Mouse (Mus musculus): Measurements from ENCODE around the gene Lgi1. TPM values are rescaled to one million over a fixed set of nuclear protein-coding genes. Genes with fewer than 3 reads are reported as not detected.

Gene Lgi1
- polyA plus RNA-seq, 1 experiment from 2014 or later: 10.0 TPM

DNA sequence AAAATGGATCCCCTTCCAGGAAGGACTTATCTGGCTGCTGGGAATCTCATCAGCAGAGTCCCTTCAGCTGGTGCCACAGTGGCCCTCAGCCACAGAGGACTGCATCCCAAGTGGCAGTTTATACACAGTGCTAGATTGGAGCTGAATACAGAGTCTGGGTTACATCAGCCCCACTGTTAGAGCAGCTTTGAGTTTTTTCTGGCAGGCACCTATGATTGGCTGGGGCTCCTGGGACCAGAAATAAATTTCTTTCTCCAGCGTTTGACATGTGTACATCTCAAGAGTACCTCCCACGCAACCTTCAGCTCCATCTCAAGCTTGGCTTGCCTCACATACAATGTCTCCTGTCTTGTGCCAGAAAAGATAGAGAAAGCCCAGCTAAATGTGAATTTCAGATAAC lies 67.9 kb downstream of the Lgi1 start:
- no peak overlapping the region for H3K27ac ChIP-seq
- no peak overlapping the region for H3K4me3 ChIP-seq (replicated peaks)
- H3K4me2 ChIP-seq (replicated peaks): no peak overlapping the region
- H3K36me3 ChIP-seq: no peaks in the 10 kb centered on the region
- H3K9me3 ChIP-seq: no peaks in the 10 kb centered on the region
- no peak for ATAC-seq
- no peak overlapping the region for H3K9ac ChIP-seq (replicated peaks)
- 81% methylated on average over 2 of the region's 2 CpGs for WGBS
- no peaks in the 10 kb centered on the region for H3K27me3 ChIP-seq
- no peaks in the 10 kb centered on the region for H3K4me1 ChIP-seq (replicated peaks)

DNA sequence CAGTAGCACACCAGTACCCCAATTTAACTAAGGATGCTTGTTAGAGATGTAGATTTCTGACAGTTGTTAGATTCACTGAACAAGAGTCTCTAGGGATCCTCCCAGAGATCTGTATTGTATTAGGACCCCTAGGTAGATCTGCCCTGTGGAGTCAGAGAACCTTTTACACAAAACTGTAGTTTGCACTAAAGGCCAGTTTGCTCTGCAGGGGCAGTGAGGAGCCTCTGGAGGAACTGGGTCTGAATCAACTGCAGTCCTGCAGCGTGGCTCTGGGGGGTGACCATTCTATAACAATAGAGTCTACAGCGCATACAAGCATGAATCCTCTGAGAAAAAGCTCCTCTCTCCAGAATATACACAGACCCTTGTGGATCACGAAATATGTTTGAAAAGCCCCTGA lies 68.5 kb downstream of the Lgi1 start:
- Histone ChIP-seq H3K4me2 (replicated peaks) (no peak overlapping the region), H3K36me3 (no peaks in the 10 kb centered on the region), H3K27me3 (no peaks in the 10 kb centered on the region), H3K9ac (replicated peaks) (no peak overlapping the region), H3K27ac (no peak overlapping the region), H3K9me3 (no peaks in the 10 kb centered on the region), H3K4me1 (replicated peaks) (no peaks in the 10 kb centered on the region), H3K4me3 (replicated peaks) (no peak overlapping the region)
- ATAC-seq: no peak
- 54% methylated on average over 3 of the region's 3 CpGs for WGBS

GRCm38 (mm10) chr19:38336553-38336952 lies 72.2 kb downstream of the Lgi1 start:
- no peak for ATAC-seq
- Histone ChIP-seq H3K27ac (no peak overlapping the region), H3K4me2 (replicated peaks) (no peak overlapping the region), H3K4me1 (replicated peaks) (no peaks in the 10 kb centered on the region), H3K36me3 (no peaks in the 10 kb centered on the region), H3K9ac (replicated peaks) (no peak overlapping the region), H3K4me3 (replicated peaks) (no peak overlapping the region), H3K9me3 (no peaks in the 10 kb centered on the region), H3K27me3 (no peaks in the 10 kb centered on the region)
- 88% methylated on average over 3 of the region's 3 CpGs for WGBS

GRCm38 (mm10) chr19:38337332-38337731 lies 73.0 kb downstream of the Lgi1 start:
- no peaks in the 10 kb centered on the region for H3K27me3 ChIP-seq
- no peaks in the 10 kb centered on the region for H3K9me3 ChIP-seq
- H3K4me3 ChIP-seq (replicated peaks): no peak overlapping the region
- 91% methylated on average over 3 of the region's 3 CpGs for WGBS
- no peak overlapping the region for H3K27ac ChIP-seq
- H3K36me3 ChIP-seq: no peaks in the 10 kb centered on the region
- no peak overlapping the region for H3K4me2 ChIP-seq (replicated peaks)
- ATAC-seq: no peak
- H3K4me1 ChIP-seq (replicated peaks): no peaks in the 10 kb centered on the region
- no peak overlapping the region for H3K9ac ChIP-seq (replicated peaks)

GRCm38 (mm10) chr19:38339734-38340133 lies 75.4 kb downstream of the Lgi1 start:
- H3K4me3 ChIP-seq (replicated peaks): no peak overlapping the region
- H3K9ac ChIP-seq (replicated peaks): no peak overlapping the region
- H3K4me1 ChIP-seq (replicated peaks): no peaks in the 10 kb centered on the region
- 68% methylated on average over 3 of the region's 3 CpGs for WGBS
- H3K4me2 ChIP-seq (replicated peaks): no peak overlapping the region
- no peaks in the 10 kb centered on the region for H3K36me3 ChIP-seq
- H3K27me3 ChIP-seq: no peaks in the 10 kb centered on the region
- no peak for ATAC-seq
- H3K9me3 ChIP-seq: no peaks in the 10 kb centered on the region
- H3K27ac ChIP-seq: no peak overlapping the region

DNA sequence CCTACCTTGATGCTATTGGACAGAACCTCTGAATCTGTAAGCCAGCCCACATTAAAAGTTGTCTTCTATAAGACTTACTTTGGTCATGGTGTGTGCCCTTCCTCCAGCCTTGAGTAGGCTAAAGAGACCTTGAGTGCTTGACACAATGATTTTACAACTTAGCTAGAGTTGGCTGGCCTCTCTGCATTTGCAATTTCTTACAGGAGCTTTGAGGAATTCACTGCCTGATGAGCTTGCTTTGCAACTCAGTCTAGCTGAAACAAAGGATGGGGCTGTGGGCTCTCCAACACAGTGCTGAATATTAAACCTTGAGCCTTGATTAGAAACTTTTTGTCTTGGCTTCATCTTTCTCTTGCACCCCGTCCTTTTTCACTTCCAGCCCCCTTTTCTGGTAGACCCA lies 78.9 kb downstream of the Lgi1 start:
- ATAC-seq: no peak
- Histone ChIP-seq H3K9ac (replicated peaks) (no peak overlapping the region), H3K27me3 (no peaks in the 10 kb centered on the region), H3K4me1 (replicated peaks) (peaks cover 5% of the 10 kb centered on the region), H3K9me3 (peaks cover 4% of the 10 kb centered on the region; the same call in 1 of the 2 replicates), H3K4me2 (replicated peaks) (no peak overlapping the region), H3K4me3 (replicated peaks) (no peak overlapping the region), H3K36me3 (no peaks in the 10 kb centered on the region), H3K27ac (no peak overlapping the region)
- WGBS: 76% methylated on average over 1 of the region's 1 CpGs

- H3K36me3 ChIP-seq: no peaks in the 10 kb centered on the region
- peak; percentile 62 for ATAC-seq
- no peak overlapping the region for H3K4me3 ChIP-seq (replicated peaks)
- 33% methylated on average over 13 of the region's 13 CpGs for WGBS
- H3K9ac ChIP-seq (replicated peaks): no peak overlapping the region
- H3K9me3 ChIP-seq: peaks cover 4% of the 10 kb centered on the region; the same call in 1 of the 2 replicates
- H3K27ac ChIP-seq: 0 out of 2 replicates have a peak overlapping the region, but pooled peaks have one; percentile 44
- no peaks in the 10 kb centered on the region for H3K27me3 ChIP-seq
- H3K4me2 ChIP-seq (replicated peaks): peak overlapping the region; percentile 9; the same call in 1 of the 2 replicates
- H3K4me1 ChIP-seq (replicated peaks): peaks cover 8% of the 10 kb centered on the region
Observed at GRCm38 (mm10) chr19:38348271-38349012, 84.1 kb downstream of the Lgi1 start.

DNA sequence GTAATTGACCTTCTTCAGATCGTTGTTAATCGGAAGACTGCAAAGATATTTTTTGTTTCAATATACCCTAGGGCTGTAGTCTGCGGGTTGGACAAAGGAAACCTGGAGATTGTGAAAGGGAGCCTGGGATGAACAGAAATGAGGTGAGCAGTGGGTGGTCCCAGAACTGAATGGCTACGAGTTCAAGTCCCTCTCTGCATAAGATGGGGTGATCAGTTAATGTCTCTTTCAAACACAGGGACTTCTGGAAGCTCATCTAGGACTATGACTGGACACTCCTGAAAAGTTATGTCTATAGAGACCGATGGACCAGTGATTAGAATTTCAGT lies 84.6 kb downstream of the Lgi1 start:
- WGBS: 69% methylated on average over 5 of the region's 5 CpGs
- Histone ChIP-seq H3K36me3 (no peaks in the 10 kb centered on the region), H3K9me3 (peaks cover 4% of the 10 kb centered on the region; the same call in 1 of the 2 replicates), H3K4me1 (replicated peaks) (peaks cover 8% of the 10 kb centered on the region), H3K9ac (replicated peaks) (no peak overlapping the region), H3K27me3 (no peaks in the 10 kb centered on the region), H3K27ac (no peak overlapping the region), H3K4me3 (replicated peaks) (no peak overlapping the region), H3K4me2 (replicated peaks) (no peak overlapping the region)
- no peak for ATAC-seq

DNA sequence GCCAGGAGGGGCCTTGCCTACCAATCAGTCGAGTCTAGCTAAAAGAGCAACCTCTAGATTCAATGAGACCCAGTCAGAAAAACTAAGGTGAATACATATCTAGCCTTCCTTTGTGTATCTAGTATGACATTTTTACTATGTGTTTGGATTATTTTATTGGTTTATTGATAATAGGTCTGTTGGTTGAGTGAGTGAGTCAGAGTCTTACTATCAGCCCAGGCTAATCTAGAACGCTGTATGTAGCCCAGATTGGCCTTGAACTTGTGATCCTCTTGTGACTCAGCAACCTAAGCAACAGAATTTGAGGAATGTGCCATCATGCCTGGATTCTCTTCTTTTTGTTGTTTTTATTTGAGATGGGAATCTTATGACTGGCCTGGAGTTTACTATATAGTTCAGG lies 86.9 kb downstream of the Lgi1 start:
- H3K4me3 ChIP-seq (replicated peaks): no peak overlapping the region
- H3K4me1 ChIP-seq (replicated peaks): peaks cover 8% of the 10 kb centered on the region
- no peaks in the 10 kb centered on the region for H3K36me3 ChIP-seq
- no peak overlapping the region for H3K9ac ChIP-seq (replicated peaks)
- no peak for ATAC-seq
- 91% methylated on average over 2 of the region's 2 CpGs for WGBS
- H3K9me3 ChIP-seq: no peaks in the 10 kb centered on the region
- H3K27me3 ChIP-seq: no peaks in the 10 kb centered on the region
- H3K27ac ChIP-seq: no peak overlapping the region
- no peak overlapping the region for H3K4me2 ChIP-seq (replicated peaks)

DNA sequence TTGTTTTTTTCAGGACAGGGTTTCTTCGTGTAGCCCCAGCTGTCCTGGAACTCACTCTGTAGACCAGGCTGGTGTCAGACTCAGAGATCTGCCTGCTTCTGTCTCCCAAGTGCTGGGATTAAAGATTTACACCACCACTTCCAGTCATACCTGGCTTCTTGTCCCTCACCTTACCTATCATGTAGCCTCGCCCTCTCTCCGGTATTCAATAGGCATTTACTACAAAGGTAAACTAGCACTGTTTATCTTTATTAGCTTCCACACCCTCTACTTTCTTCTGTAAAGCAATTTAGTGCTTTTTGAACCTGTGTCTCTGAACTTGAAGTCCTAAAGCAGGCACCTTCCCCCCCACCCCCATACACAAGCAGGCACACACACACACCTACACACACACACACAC lies 87.4 kb downstream of the Lgi1 start:
- Histone ChIP-seq H3K4me3 (replicated peaks) (no peak overlapping the region), H3K4me2 (replicated peaks) (no peak overlapping the region), H3K9ac (replicated peaks) (no peak overlapping the region), H3K9me3 (no peaks in the 10 kb centered on the region), H3K27ac (no peak overlapping the region), H3K4me1 (replicated peaks) (peaks cover 8% of the 10 kb centered on the region), H3K36me3 (no peaks in the 10 kb centered on the region), H3K27me3 (no peaks in the 10 kb centered on the region)
- no peak for ATAC-seq
- 91% methylated on average over 3 of the region's 3 CpGs for WGBS

DNA sequence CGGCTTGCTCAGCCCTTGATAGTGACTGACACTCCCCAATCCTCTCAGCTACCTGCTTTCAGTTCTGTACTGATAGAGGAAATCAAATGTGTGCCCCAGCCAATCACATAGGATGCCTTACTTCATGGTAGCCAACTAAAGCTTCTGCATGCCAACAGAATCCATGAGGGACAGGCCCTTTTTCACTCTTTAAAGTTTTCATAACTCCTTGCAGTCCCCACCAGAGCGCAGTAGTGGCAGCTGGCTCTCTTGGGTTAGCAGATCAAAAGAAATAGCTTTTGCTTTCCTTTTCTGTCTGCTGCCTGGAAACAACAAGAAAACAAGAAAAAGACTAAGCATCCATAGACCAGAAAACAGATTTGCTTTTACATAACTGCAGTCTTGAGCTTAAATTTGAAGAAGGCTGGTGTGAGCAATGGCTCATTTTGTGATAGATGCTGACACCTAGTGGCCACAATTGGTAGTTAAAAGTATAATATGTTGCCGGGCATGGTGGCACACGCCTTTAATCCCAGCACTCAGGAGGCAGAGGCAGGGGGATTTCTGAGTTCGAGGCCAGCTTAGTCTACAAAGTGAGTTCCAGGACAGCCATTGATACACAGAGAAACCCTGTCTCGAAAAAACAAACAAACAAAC lies 88.3 kb downstream of the Lgi1 start:
- no peak overlapping the region for H3K27ac ChIP-seq
- no peaks in the 10 kb centered on the region for H3K9me3 ChIP-seq
- H3K36me3 ChIP-seq: no peaks in the 10 kb centered on the region
- 45% methylated on average over 6 of the region's 6 CpGs for whole genome bisulfite sequencing
- H3K9ac ChIP-seq (replicated peaks): no peak overlapping the region
- H3K4me2 ChIP-seq (replicated peaks): no peak overlapping the region
- no peak overlapping the region for H3K4me3 ChIP-seq (replicated peaks)
- 0 out of 2 replicates have a peak, but pooled peaks have one; percentile 68 for ATAC-seq
- H3K27me3 ChIP-seq: no peaks in the 10 kb centered on the region
- peaks cover 8% of the 10 kb centered on the region for H3K4me1 ChIP-seq (replicated peaks)

DNA sequence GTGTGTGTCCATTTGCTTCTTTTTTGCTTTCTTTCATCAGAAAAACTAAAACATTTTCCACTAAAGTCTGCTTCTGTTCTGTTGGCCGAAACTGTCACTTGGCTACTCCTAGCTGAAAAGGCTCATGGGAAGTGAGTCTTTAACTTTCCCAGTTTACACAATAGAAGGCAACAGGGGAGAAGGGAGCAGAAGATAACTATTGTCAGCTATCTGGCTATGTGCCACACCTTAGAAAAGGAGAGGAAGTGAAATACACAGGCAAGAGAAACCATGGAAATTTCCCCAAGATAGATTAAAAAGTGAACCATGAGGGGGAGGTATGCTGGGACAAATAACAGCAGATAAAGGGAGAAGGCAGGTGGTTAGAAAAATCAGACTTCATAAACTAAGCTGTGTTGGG lies 89.9 kb downstream of the Lgi1 start:
- Histone ChIP-seq H3K36me3 (no peaks in the 10 kb centered on the region), H3K4me2 (replicated peaks) (no peak overlapping the region), H3K9ac (replicated peaks) (no peak overlapping the region), H3K27me3 (no peaks in the 10 kb centered on the region), H3K27ac (no peak overlapping the region), H3K9me3 (no peaks in the 10 kb centered on the region), H3K4me1 (replicated peaks) (no peaks in the 10 kb centered on the region), H3K4me3 (replicated peaks) (no peak overlapping the region)
- WGBS: 89% methylated on average over 1 of the region's 1 CpGs
- ATAC-seq: no peak
